Mouse (Mus musculus): Measurements from ENCODE around the gene Kcna3.

GRCm38 (mm10) chr3:107080803-107081202 is 44.8 kb downstream of the Kcna3 start:
- TF ChIP-seq CTCF (IDR thresholded peaks at IDR 0.05; ENCODE audit: low read depth) (no peak), EP300 (IDR thresholded peaks at IDR 0.05; ENCODE audit: low read depth) (no peak)
